Mouse (Mus musculus) heart, embryonic 14.5 days (tissue): ENCODE data around the gene Elavl1. TPM values are rescaled to one million over a fixed set of nuclear protein-coding genes. Genes with fewer than 3 reads are reported as not detected.

Experiments used
- ATAC-seq: fragments of 200-750 bp; cut with Nextera tagmentation; 2 replicates; pipeline ENCODE4 v1.8.0; 2017; ENCODE audit warnings: low read depth, moderate TSS enrichment; ENCODE audit not compliant: insufficient number of reproducible peaks, insufficient read depth, low FRiP score
- H3K27ac ChIP-seq, 2 experiments: fragments of 200-500 bp in 1 of 2; fragments of 300-500 bp in 1 of 2; sonication (generic) in 1 of 2; replicated peaks in 1 of 2; 2 replicates each; pipeline ENCODE4 v1.5.1; 2012 to 2014; ENCODE audit warnings: low read depth in 2 of 2, low read length in 2 of 2, control low read depth in 1 of 2, mild to moderate bottlenecking in 1 of 2, mixed read lengths in 1 of 2; ENCODE audit not compliant: control insufficient read depth in 1 of 2, insufficient read depth in 1 of 2
- H3K27me3 ChIP-seq: fragments of 300-500 bp; sonication (generic); 2 replicates; pipeline ENCODE4 v1.6.1; 2014; ENCODE audit warnings: mild to moderate bottlenecking, low read length, control low read depth; ENCODE audit not compliant: control insufficient read depth, insufficient read depth
- H3K36me3 ChIP-seq: fragments of 300-500 bp; sonication (generic); 2 replicates; pipeline ENCODE4 v1.6.1; 2014; ENCODE audit warnings: mild to moderate bottlenecking, control low read depth, low read length, mixed read lengths; ENCODE audit not compliant: control insufficient read depth, insufficient read depth
- H3K4me1 ChIP-seq, 2 experiments: fragments of 200-500 bp in 1 of 2; fragments of 300-500 bp in 1 of 2; sonication (generic) in 1 of 2; 2 replicates each; pipeline ENCODE4 v1.6.1; 2012 to 2014; ENCODE audit warnings: low read length in 2 of 2, control low read depth in 1 of 2, mixed read lengths in 1 of 2; ENCODE audit not compliant: control insufficient read depth in 2 of 2, insufficient read depth in 2 of 2
- H3K4me2 ChIP-seq: fragments of 300-500 bp; sonication (generic); 2 replicates; pipeline ENCODE4 v1.6.1; 2014; ENCODE audit warnings: mild to moderate bottlenecking, low read length
- H3K4me3 ChIP-seq, 2 experiments: fragments of 200-500 bp in 1 of 2; fragments of 300-500 bp in 1 of 2; sonication (generic) in 1 of 2; 2 replicates each; pipeline ENCODE4 v1.5.1; 2012 to 2014; ENCODE audit warnings: low read length in 2 of 2, mild to moderate bottlenecking in 2 of 2, control low read depth in 1 of 2, low read depth in 1 of 2, moderate library complexity in 1 of 2; ENCODE audit not compliant: control insufficient read depth in 1 of 2, insufficient read depth in 1 of 2
- H3K9ac ChIP-seq: fragments of 300-500 bp; sonication (generic); 2 replicates; pipeline ENCODE4 v1.6.1; 2014; ENCODE audit warnings: mild to moderate bottlenecking, low read length
- H3K9me3 ChIP-seq: fragments of 300-500 bp; sonication (generic); 2 replicates; pipeline ENCODE4 v1.6.1; 2016; ENCODE audit warnings: low read length, control low read depth; ENCODE audit not compliant: control insufficient read depth
- WGBS: fragments of 180-500 bp; shearing (Covaris S2); extraction: QIAGEN DNeasy Blood & Tissue Kit; methylation state at CpG from one replicate; pipeline ENCODE4 v1.1.7; 2014; 5-methylcytosine and 5-hydroxymethylcytosine counted together
- polyA plus RNA-seq: library from polyadenylated mRNA; unstranded; fragments of >200 nt; fragmentation: Nextera tagmentation; extraction: Ambion mirVana; gene quantifications from 2 replicates; pipeline ENCODE4 v1.2.1, GENCODE M21; 2014

Gene Elavl1
- polyA plus RNA-seq, 1 experiment from 2014 or later: 173 TPM

GRCm38 (mm10) chr8:4313254-4314124, 11.7 kb downstream of the Elavl1 start:
- Histone ChIP-seq H3K9ac (no peak overlapping the region), H3K4me2 (no peak overlapping the region), H3K27me3 (no peaks in the 10 kb centered on the region), H3K27ac (no peak overlapping the region), H3K4me3 (no peak overlapping the region), H3K4me1 (0 out of 4 replicates have a peak, but pooled peaks cover 0 to 6% of the 10 kb centered on the region in 2 experiments), H3K36me3 (peaks cover 37% of the 10 kb centered on the region), H3K9me3 (no peaks in the 10 kb centered on the region)
- 71% methylated on average over 3 of the region's 3 CpGs for WGBS
- no peak for ATAC-seq

- Histone ChIP-seq H3K4me3 (no peak overlapping the region), H3K27me3 (no peaks in the 10 kb centered on the region), H3K27ac (no peak overlapping the region), H3K9me3 (no peaks in the 10 kb centered on the region), H3K9ac (no peak overlapping the region), H3K36me3 (peaks cover 50% of the 10 kb centered on the region), H3K4me2 (no peak overlapping the region), H3K4me1 (0 out of 4 replicates have a peak, but pooled peaks cover 0 to 6% of the 10 kb centered on the region in 2 experiments)
- no peak for ATAC-seq
These were observed 13.1 kb downstream of the Elavl1 start for GRCm38 (mm10) chr8:4312104-4312503.

GRCm38 (mm10) chr8:4305838-4306237, 19.4 kb downstream of the Elavl1 start:
- no peak overlapping the region for H3K9ac ChIP-seq
- WGBS: 85% methylated on average over 2 of the region's 2 CpGs
- no peaks in the 10 kb centered on the region; a peak in 1 of 4 replicates for H3K4me1 ChIP-seq
- H3K27me3 ChIP-seq: no peaks in the 10 kb centered on the region
- no peak for ATAC-seq
- no peak overlapping the region for H3K4me3 ChIP-seq
- H3K9me3 ChIP-seq: no peaks in the 10 kb centered on the region
- H3K36me3 ChIP-seq: peaks cover 98% of the 10 kb centered on the region
- H3K4me2 ChIP-seq: no peak overlapping the region
- no peak overlapping the region for H3K27ac ChIP-seq

GRCm38 (mm10) chr8:4304124-4304547, 21.1 kb downstream of the Elavl1 start:
- Histone ChIP-seq H3K4me2 (no peak overlapping the region), H3K27ac (no peak overlapping the region), H3K9me3 (no peaks in the 10 kb centered on the region), H3K4me1 (no peaks in the 10 kb centered on the region; a peak in 1 of 4 replicates), H3K9ac (0 out of 2 replicates have a peak overlapping the region, but pooled peaks have one; percentile 11), H3K36me3 (peaks cover 98% of the 10 kb centered on the region), H3K4me3 (no peak overlapping the region), H3K27me3 (no peaks in the 10 kb centered on the region)
- WGBS: 46% methylated on average over 3 of the region's 3 CpGs
- ATAC-seq: no peak

- H3K4me2 ChIP-seq: no peak overlapping the region
- 74% methylated on average over 4 of the region's 4 CpGs for WGBS
- ATAC-seq: no peak
These were observed 27.4 kb downstream of the Elavl1 start for GRCm38 (mm10) chr8:4297822-4298221.

GRCm38 (mm10) chr8:4292738-4293137, 32.5 kb downstream of the Elavl1 start:
- Histone ChIP-seq H3K4me2 (no peak overlapping the region), H3K36me3 (peaks cover 98% of the 10 kb centered on the region), H3K4me3 (no peak overlapping the region), H3K9me3 (no peaks in the 10 kb centered on the region), H3K9ac (no peak overlapping the region), H3K27me3 (no peaks in the 10 kb centered on the region), H3K27ac (no peak overlapping the region), H3K4me1 (no peaks in the 10 kb centered on the region)
- ATAC-seq: no peak
- 89% methylated on average over 5 of the region's 5 CpGs for WGBS

More at GRCm38 (mm10) chr8:4297822-4298221, 27.4 kb downstream of the Elavl1 start:
- no peaks in the 10 kb centered on the region for H3K27me3 ChIP-seq
- H3K27ac ChIP-seq: no peak overlapping the region
- no peak overlapping the region for H3K9ac ChIP-seq
- no peaks in the 10 kb centered on the region for H3K9me3 ChIP-seq
- H3K36me3 ChIP-seq: peaks cover 99% of the 10 kb centered on the region
- H3K4me1 ChIP-seq: no peaks in the 10 kb centered on the region
- H3K4me3 ChIP-seq: no peak overlapping the region

GRCm38 (mm10) chr8:4276111-4276465, 49.1 kb downstream of the Elavl1 start:
- no peak for ATAC-seq
- H3K4me3 ChIP-seq: peak overlapping the region; percentile 70 to 85
- peak overlapping the region; percentile 48 to 54 for H3K27ac ChIP-seq
- H3K9me3 ChIP-seq: no peaks in the 10 kb centered on the region
- H3K27me3 ChIP-seq: no peaks in the 10 kb centered on the region
- peaks cover 3 to 10% of the 10 kb centered on the region in 2 experiments; a peak in 3 of 4 replicates for H3K4me1 ChIP-seq
- H3K4me2 ChIP-seq: peak overlapping the region; percentile 87
- 30% methylated on average over 9 of the region's 9 CpGs for WGBS
- H3K9ac ChIP-seq: peak overlapping the region; percentile 80
- H3K36me3 ChIP-seq: peaks cover 29% of the 10 kb centered on the region
